In genomic region chr13:83503919-83504318, GRCm38 (mm10) we compare ENCODE assay signal across 8 mouse cellular contexts. TPM values are rescaled to one million over a fixed set of nuclear protein-coding genes. Genes with fewer than 3 reads are reported as not detected.
A peak's percentile ranks its signal among the peaks of the same experiment; 100 is the strongest.
DNase-seq lines count a peak whose midpoint lies in the region; ATAC-seq and TF ChIP-seq lines count a peak whose summit lies in the region.

Gene Mef2c, plus strand, starts transcription at chr13:83504034.

- H3K4me1 ChIP-seq in spleen, adult 2 months (ENCODE audit: control insufficient read depth, insufficient read depth, insufficient read length), result no peaks in the 10 kb centered on the region
- H3K4me1 ChIP-seq in intestine, embryonic 14.5 days (replicated peaks; ENCODE audit: control insufficient read depth, insufficient read depth, low read length), result no peaks in the 10 kb centered on the region

- no peaks in the 10 kb centered on the region for H3K36me3 ChIP-seq in spleen, adult 2 months (ENCODE audit: control insufficient read depth, insufficient read depth, low read length)
- H3K36me3 ChIP-seq in intestine, embryonic 14.5 days (ENCODE audit: control insufficient read depth, insufficient read depth, low read length), result no peaks in the 10 kb centered on the region

- no peak within 1 kb of the TSS for H3K9ac ChIP-seq in intestine, embryonic 14.5 days (ENCODE audit: low read length)

- no peaks in the 10 kb centered on the region for H3K9me3 ChIP-seq in intestine, embryonic 14.5 days (ENCODE audit: control insufficient read depth, low read length)

- no peak within 1 kb of the TSS for H3K27ac ChIP-seq in spleen, adult 2 months (ENCODE audit: insufficient read depth, low read length)
- no peak within 1 kb of the TSS for H3K27ac ChIP-seq in intestine, embryonic 14.5 days (ENCODE audit: low read depth)

- no peak within 1 kb of the TSS for H3K4me3 ChIP-seq in spleen, adult 2 months (ENCODE audit: extremely low read depth, insufficient read depth, insufficient read length)
- H3K4me3 ChIP-seq in intestine, embryonic 14.5 days (ENCODE audit: low read depth, low read length), result no peak within 1 kb of the TSS

- no peak for DNase-seq in spleen, adult 2 months (ENCODE audit: low read depth in 1 of 2, low spot score in 2 of 2)
- DNase-seq in spleen, adult 18-20 months, result no peak
- peak; percentile 74 for DNase-seq in gastrocnemius, postnatal 25 days
- DNase-seq in intestine, embryonic 14.5 days (ENCODE audit: low spot score), result no peak
- DNase-seq in adipocyte (ENCODE audit: low spot score), result no peak
- no peak for DNase-seq in spleen, postnatal 36 days (ENCODE audit: low spot score in 2 of 2)
- DNase-seq in lung, postnatal 14 days, result no peak

- no peak for ATAC-seq in intestine, embryonic 14.5 days (replicated peaks; ENCODE audit: low FRiP score, low TSS enrichment, low read depth)
- ATAC-seq in megakaryocyte progenitor cell, adult 5-6 weeks (replicated peaks; ENCODE audit: poor library complexity), result no peak

- no peak within 1 kb of the TSS for H3K4me2 ChIP-seq in intestine, embryonic 14.5 days (ENCODE audit: low read length)

- no peak for TF ChIP-seq CTCF in spleen, adult 2 months (IDR thresholded peaks at IDR 0.05; ENCODE audit: extremely low read depth, insufficient read depth, insufficient read length, insufficient replicate concordance)

- H3K27me3 ChIP-seq in spleen, adult 2 months (ENCODE audit: control insufficient read depth, insufficient read depth, low read length), result no peaks in the 10 kb centered on the region
- no peaks in the 10 kb centered on the region for H3K27me3 ChIP-seq in intestine, embryonic 14.5 days (replicated peaks; ENCODE audit: control insufficient read depth, insufficient read depth, low read length)

- TF ChIP-seq POLR2A in spleen, adult 2 months (IDR thresholded peaks at IDR 0.05; ENCODE audit: low read depth, low read length), result no peak

- WGBS in spleen, adult 2 months, result 94% methylated on average over 7 of the region's 7 CpGs
- WGBS in intestine, embryonic 14.5 days, result 90% methylated on average over 7 of the region's 7 CpGs

RNA-seq across cellular contexts. Expression of gene Mef2c, which starts in this region (rescaled TPM):
- 59.4 and 99.8 TPM in 2 replicates for polyA plus RNA-seq in spleen, adult 2 months (2012; rRNA removed)
- 100 to 1,000 TPM; 295 to 345 TPM for total RNA-seq in gastrocnemius, postnatal 25 days (2021)
- 42.8 and 43.1 TPM in 2 replicates for polyA plus RNA-seq in intestine, embryonic 14.5 days (2014; fragmentation: Nextera tagmentation; extraction: Ambion mirVana)
- 94.2 and 95.1 TPM in 2 replicates for total RNA-seq in megakaryocyte progenitor cell, adult 5-6 weeks (2015)
- 105 and 160 TPM in 2 replicates for total RNA-seq in megakaryocyte progenitor cell, adult 5-6 weeks (2017)
